Mouse (Mus musculus) CD4-positive helper T cell, adult 2 months (primary cell): ENCODE measurements around the gene Hdac10.

ENCODE experiments used
- DNase-seq: peaks from one replicate; pipeline ENCODE4 v3.0.0-alpha.2; 2012; ENCODE audit warnings: low read depth, missing footprints, low spot score

Gene Hdac10

GRCm38 (mm10) chr15:89128382-89129350, at the start of gene Hdac10:
TSS of gene Hdac10 (minus strand) at chr15:89128700.
- DNase-seq, result peak; percentile 84

DNA sequence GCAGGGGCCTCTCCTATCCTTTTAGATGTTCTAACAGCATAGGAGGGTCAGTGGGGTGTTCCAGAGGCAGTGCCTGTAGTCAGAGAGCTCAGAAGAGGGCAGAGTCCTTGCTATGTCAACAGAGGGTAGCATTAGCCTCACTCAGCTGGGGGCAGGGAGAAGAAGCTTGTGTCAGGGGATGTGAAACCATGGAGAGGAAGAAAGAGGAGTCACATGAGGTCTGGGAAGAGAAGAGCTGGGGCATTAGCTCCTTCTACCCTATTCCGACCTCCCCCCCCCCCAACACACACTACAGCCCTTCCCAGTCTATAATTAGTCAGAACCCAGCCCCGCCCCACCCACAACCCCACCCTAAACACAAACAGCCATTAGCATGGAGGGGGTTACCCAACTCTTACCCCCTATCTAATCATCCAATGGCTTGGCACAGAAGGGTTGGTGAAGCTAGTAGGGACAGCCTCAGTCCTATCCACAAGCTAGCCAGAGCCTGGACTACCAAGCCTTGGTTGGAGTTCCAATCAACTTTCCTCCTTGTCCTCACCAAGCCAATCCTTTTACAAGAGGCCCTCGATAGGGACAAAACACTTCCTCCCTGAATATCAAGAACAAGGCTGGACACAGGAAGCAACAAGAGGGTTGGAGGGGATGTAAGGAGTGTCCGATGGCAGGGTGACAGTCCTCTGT, 49.2 kb upstream of the Hdac10 start:
- no peak for DNase-seq

- no peak for DNase-seq
These were observed 48.6 kb upstream of the Hdac10 start for GRCm38 (mm10) chr15:89177121-89177520.

- DNase-seq, result no peak
These were observed 47.1 kb upstream of the Hdac10 start for GRCm38 (mm10) chr15:89175411-89176155.

- no peak for DNase-seq
These were observed 46.4 kb upstream of the Hdac10 start for GRCm38 (mm10) chr15:89174889-89175339.

- DNase-seq, result no peak
These were observed 45.4 kb upstream of the Hdac10 start for GRCm38 (mm10) chr15:89173906-89174214.

DNA sequence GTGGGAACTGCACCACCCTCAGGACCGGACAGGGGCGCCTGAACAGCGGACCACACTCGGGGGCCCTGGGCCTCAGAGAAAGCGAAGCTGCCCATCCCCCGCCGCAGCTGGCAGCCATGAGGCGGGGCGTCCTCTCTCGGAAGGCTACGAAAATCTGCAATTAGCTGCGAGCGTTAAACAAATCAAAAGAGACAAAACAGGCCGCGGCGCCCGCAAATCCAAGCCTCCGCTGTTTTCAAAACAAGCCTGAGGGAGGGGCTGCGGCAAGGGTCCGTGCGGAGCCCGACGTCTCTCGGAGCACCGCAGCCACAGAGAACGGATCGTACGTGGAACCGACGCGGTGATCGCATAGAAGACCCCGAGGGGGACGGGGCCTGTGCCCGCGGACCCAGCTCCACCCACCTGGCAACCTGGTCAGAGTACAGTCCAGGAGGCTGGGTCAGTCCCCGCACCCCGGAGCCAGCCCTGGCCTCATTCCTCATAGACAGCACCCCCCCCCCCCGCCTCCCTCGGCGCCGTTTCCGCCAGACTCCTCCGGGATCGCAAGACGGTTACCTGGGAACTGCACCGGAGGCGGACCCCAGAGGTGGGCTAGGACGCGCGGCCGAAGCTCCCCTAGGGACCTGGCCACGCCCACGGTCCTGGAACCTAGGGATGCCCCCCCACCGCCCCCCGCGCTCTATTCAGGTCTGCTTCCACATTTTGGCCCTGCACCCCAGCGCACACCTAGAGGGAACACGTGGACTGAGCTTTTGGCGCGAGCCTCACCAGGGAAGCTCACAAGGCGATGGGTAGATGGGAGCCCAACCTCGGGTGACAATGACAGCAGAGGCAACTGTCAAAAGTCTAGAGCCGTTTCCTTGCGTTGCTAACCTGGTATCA, 44.8 kb upstream of the Hdac10 start:
- DNase-seq, result peak; percentile 40

DNA sequence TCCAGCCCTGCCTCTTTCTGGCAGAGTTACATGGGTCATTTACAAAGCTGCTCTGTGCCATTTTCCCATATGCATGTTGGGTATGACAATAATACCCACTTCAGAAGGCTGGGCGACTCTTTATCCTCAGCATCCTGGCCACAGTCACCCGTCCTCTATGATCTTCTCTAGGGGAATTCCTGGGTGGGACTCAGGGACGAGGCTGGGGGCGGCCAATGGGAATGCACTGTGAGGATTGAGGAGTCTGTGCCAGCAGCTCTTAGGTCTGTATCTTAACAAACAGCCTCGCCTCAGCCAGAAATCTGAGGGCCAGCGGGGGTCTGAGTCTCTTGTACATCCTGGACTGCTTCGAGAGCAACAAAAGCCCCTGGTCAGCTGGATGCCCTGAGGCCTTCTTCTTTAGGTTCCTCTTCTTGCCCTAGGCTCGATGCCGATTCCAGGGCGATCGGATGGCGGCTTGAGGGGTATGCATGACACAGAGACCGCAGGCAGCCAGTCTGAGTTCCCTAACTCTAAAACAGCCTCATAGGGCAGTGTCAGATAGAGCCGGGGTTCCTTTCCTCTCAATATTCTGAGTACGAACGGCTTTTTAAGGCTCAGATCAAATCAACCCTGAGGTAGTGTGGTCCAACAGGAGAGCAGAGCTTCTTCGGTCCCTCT, 43.9 kb upstream of the Hdac10 start:
- DNase-seq, result no peak

DNA sequence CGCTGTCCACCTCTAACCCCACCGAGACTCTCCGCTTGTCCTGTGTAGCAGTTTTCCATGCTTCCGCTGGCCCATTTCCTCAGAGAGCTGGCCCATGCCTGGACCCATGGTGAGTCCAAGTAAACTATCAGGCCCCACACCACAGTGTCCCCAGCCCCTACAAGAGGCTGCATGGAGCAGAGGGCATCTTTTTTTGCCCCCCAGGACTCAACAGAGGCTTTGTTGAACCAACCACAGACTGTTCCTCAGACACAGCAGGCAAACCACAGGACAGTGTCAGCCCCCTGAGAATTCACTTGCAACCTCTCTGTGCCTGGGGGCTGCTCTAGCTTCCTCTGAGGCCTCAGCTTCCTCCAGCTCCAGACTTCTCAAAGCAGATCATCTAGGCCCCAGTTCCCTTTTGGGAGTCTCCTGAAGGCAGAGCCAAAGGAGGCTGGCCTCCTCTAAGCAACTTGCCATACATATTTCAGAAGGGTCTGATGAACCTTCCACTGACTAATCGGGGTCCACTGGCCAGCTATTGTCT, 43.1 kb upstream of the Hdac10 start:
- DNase-seq, result no peak

DNA sequence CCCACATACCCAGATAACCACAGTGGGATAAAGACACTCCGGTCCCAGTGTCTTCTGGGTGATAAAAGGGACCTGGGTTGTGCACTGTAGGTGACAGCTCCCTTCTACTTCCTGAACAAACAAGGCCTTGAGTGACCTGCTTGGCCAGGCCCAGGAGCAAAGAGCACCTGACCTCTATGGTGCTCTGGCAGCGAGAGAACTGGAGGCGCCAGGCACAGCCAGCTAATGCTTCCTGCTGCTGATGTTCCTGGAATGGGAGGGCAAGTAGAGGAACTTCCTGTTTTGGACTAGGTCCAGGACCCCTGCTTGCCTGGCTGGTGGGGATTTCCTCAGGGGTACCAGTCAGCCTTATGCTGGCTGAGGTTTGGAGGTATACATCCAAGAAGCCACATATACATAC, 41.6 kb upstream of the Hdac10 start:
- DNase-seq, result no peak

- DNase-seq, result no peak
These were observed 40.9 kb upstream of the Hdac10 start for GRCm38 (mm10) chr15:89169431-89169830.

DNA sequence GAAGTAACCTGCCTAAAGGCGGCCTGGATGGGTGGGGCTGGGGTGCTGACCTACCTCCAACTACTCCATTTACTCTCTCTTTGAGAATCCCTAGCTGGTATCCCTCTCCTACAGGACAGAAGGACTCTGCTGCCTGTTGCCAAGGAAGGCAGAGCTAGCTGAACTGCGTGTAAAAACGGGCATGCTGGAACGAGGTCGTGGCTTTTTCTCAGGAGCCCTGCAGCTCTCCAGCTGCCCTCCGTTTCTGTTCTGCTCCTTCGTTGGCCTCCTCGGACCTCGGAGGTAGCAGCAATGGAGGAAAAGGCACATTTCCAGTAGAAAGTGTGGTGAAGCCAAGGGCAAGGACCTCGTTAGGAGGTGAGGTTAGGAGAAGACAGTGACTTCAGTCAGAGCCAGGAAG, 40.4 kb upstream of the Hdac10 start:
- DNase-seq, result no peak

GRCm38 (mm10) chr15:89165478-89165877, 37.0 kb upstream of the Hdac10 start:
- DNase-seq, result no peak

DNA sequence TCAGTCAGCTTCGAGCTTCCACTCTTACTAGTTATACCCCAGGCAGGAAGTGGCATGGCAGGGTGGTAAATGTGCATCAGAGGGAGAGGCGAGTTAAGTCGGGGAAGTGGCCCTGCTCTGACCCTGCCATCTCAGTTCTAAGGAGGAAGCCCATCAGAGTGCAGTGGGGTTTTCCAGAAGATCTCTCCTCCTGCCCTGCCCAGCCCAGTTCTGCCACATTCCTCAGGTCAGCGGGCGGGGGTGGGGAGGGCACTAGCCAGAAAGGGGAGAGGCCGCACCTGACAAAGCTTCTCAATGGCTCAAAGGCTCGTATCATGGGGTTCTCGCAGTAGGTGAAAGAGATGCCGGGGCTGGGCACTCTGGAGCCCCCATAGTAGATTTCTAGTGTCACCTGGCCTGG, 32.9 kb upstream of the Hdac10 start:
- no peak for DNase-seq

DNA sequence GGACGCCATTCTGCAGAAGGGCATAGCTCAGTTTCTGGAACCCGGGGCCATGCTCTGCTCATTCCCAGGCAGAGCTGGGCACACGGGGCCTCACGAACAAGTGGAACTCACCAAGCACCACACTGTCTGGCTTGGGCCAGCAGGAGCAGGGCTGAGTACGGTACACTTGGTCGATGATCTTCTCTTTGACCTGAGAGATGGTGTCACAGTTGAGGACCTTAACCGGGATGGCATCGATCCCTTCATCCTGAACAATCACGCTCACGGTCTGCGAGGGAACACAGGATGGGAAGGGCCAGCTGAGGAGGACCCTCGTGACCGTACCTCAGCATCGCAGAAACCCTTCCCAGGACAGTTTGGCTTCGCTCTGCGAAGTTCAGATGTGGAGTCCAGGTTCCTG, 30.0 kb upstream of the Hdac10 start:
- DNase-seq, result no peak

DNA sequence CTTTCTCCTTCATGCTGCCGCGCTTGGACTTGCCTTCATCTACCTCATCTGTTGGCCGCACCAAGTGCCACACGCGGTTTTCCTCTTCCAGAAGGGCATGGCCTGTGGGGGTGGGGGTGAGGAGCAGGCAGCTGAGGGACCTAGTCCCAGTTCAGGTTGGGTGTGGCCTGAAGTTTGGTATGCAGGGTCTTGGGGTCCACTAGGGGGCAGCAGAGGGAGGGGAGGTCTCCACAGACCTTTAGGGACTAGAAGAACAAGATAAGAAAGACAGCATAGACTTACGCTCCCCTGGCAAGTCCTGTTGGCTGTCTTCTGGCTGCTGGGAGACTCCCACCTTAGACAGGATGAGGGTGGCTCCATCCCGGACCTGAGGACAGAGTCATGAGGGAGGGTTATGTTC, 29.5 kb upstream of the Hdac10 start:
- peak; percentile 81 for DNase-seq

DNA sequence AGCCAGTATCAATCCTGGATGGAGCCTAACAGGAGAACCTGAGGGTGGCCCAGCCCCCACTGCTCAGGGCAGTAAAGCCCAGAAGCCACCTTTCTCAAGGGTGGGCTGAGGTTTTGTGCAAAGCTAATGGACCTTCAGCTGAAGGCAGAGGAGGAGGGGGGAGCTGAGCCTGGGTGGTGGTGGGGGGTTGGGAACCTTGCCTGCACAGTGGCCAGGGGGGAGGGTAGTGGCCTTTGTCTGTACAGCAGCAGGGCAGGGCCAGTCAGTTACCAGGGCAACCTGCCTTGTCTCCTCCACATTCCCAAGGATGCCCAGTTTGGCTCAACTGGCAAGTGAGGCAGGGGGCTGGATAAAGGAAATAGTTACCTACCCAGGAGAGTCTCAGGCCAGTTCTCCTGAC, 23.8 kb upstream of the Hdac10 start:
- DNase-seq, result no peak

DNA sequence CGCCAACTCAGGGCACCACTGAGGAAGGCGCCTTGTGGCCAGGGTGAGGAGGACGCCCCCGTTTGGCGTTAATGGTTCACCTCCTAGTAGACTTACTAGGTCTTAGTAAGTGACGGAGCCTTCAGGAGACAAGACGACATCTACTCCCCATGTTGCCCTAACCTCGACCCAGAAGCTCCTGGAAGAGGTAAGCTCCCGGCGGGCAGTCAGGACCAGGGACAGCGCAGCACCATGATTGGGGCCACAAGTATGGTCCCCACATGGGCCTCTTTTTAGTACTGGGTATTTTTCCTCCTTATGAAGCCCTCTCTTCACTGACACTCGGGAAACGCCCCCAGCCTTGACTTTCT, 21.5 kb upstream of the Hdac10 start:
- no peak for DNase-seq

- peak; percentile 83 for DNase-seq
These were observed 21.0 kb upstream of the Hdac10 start, which contains the start of gene Mapk11 for GRCm38 (mm10) chr15:89149271-89150040. TSS of gene Mapk11 (minus strand) at chr15:89149628.
